Mouse (Mus musculus): Measurements from ENCODE around the gene Sp7.

- TF ChIP-seq CTCF (IDR thresholded peaks at IDR 0.05; ENCODE audit: low read depth) (peak; percentile 73), EP300 (optimal IDR thresholded peaks at IDR 0.05) (no peak)
Observed at GRCm38 (mm10) chr15:102404608-102405488, 37.9 kb upstream of the Sp7 start.
